Mouse (Mus musculus) C2C12 (cell line): ENCODE measurements around the gene Nmur2.

Experiments used
- CTCF ChIP-seq: IDR thresholded peaks from one replicate; pipeline ENCODE4 v1.5.1; 2011; ENCODE audit not compliant: control insufficient read depth, insufficient read depth, insufficient read length
- MAX ChIP-seq: IDR thresholded peaks from one replicate; pipeline ENCODE4 v1.6.1; 2011; ENCODE audit warnings: mild to moderate bottlenecking, control low read depth
- MYOG ChIP-seq: IDR thresholded peaks from one replicate; pipeline ENCODE4 v1.6.1; 2011; ENCODE audit not compliant: control insufficient read depth, insufficient read length; ENCODE audit errors: extremely low read depth

DNA sequence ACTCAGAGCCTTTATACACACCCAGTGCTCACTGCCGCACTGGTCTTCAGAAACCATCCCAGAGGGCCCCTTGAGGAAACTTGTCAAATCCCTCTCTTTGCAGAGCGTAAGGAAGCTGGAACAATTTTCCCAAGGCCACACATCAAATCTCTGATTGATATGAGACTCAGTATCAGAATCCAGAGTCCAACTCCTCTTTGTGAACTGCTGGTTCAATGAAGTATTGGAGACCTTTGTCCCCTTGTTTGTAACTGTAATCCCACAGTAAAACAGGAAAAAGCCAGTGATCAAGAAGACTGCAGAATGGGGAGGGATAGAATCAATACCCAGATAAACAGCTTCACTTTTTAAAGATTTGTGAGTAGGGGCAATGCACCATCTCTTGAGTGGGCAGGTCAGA is 28.8 kb upstream of the Nmur2 start:
- TF ChIP-seq CTCF (no peak), MYOG (no peak), MAX (no peak)
